Mouse (Mus musculus): ENCODE measurements around the gene Uox.

Uox gene

GRCm38 (mm10) chr3:146621966-146622365 lies 51.7 kb downstream of the Uox start:
- DNase-seq (ENCODE audit: low spot score), result no peak

DNA sequence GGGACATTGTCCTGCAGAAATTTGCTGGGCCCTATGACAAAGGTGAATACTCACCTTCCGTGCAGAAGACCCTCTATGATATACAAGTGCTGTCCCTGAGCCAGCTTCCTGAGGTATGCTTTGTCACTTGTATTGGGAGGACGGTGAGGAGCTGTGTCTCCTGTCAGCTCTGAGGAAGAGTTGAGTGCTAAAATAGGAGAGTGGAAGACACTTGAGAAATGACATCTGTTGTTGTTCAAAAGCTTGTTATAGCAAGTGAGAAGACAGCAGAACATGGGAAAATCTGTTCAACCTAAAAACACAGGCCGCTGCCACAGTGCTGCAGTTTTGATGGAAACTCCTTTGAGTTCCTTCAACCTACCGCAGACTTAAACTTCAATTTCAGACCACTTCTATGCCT lies 55.5 kb downstream of the Uox start:
- DNase-seq (ENCODE audit: low spot score), result no peak

DNA sequence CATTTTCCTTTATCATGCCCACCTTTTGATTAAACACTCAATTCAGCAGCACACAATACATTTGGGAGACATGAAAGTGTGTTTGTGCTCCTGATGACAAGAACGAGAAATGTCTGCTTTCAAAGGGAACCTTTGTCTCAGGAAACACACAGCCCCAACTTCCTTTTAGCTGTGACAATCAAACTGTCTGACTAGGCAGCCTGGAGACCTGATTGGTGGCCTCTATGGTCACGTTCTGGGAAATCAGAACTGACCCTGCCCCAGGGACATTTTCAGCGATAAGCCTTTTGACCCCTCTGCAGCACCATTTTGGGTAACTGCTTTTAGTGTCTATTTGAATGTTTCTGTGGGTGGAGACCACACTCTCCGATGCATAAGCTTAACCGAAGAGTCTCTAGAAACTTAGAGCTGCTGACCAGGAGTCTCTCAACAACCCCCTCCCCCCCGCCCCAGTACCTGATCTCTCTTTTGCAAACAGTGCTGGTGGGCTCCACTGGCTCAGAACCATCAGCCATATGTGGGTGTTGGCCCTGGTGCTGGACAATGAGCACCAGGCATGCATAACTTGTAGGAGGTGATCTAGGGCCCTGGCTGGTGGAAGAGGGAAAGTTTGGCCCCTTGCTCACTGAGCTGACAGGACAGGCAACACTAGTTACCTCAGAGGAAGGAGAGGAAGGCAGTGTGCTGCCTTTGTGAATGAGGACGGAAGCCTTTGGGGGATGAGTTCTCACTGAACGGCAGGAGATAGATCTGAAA lies 58.2 kb downstream of the Uox start:
- no peak for DNase-seq (ENCODE audit: low spot score)

DNA sequence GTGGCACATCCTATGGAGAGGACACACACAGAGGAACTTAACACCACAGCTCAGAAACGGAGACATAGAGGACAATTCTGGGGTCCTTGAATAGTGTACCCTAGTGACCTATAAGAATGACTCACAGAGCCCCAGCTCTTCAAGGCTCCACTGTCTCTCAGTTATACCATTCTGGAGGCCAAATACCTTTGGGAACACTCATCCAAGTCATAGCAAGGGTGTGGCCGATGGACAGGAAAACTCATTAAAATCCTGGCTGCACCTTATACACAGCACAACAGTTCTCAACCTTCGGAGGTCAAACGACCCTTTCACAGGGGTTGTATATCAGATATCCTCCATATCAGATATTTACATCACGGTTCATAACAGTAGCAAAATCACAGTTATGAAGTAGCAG lies 62.3 kb downstream of the Uox start:
- no peak for DNase-seq (ENCODE audit: low spot score)

GRCm38 (mm10) chr3:146641818-146642427 lies 71.7 kb downstream of the Uox start:
- no peak for DNase-seq (ENCODE audit: low spot score)

GRCm38 (mm10) chr3:146649311-146649894 lies 79.2 kb downstream of the Uox start:
- DNase-seq (ENCODE audit: low spot score), result no peak

DNA sequence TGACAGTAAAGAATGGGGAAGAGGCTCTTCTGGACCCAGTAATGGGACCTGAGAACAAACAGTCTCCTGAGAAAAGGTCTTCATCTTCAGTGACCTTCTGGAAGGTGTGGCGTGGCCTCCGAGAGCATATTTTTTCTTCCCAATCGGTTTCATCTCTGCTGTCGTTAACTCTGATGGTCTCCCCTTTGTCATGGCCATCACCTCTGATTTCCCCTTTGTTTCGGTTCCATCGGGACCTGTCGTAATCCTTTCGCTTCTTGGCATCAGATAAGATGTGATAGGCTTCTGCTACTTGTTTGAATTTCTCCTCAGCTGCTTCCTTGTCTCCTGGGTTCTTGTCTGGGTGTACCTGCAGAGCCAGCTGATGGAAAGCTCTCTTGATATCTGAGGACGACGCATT lies 80.5 kb downstream of the Uox start:
- no peak for DNase-seq (ENCODE audit: low spot score)

GRCm38 (mm10) chr3:146651217-146651616 lies 81.0 kb downstream of the Uox start, which contains the start of gene 4930503B20Rik:
Gene 4930503B20Rik, minus strand, starts transcription at chr3:146651317.
- DNase-seq (ENCODE audit: low spot score), result no peak

DNA sequence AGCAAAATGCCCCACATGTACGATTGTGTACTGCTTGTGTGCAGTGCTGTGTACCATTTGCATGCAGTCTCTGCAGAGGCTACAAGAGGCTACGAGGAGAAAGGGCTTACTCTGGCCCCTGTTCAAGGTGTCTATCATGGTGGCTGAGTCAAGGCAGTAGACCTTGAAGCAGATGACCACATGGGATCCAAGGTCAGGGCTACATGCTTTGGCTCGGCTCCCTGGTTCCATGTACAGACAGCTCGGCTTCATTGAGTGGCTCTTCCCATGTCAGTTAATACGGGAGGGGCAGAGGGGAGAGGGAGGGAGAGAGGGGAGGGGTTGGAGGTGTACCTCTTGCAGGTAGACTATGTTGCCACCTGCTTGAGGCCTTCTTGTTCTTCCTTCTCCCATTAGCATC lies 82.2 kb downstream of the Uox start:
- DNase-seq (ENCODE audit: low spot score), result no peak

GRCm38 (mm10) chr3:146653692-146654091 lies 83.5 kb downstream of the Uox start:
- no peak for DNase-seq (ENCODE audit: low spot score)

DNA sequence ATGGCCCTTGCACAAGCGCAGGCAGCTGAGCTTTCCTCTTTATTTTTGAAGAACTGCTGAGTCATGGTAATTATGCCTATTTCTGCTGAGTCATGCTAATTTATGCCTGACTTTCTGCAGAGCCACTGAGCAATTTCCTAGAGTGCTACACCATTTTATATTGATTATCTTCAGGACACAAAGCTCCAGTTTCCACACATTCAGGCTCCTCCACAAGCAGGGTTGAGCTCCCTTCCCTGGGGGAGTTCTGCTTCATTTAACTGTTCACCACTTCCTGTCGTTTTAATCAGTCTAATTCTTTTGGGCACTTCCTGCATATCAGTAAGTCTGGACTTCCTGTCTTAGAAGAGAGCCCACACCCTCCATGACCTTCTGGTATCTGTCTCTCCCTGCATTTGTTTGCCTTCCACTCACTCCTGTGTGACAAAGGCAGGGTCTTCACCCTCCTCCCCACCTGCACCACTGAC lies 84.9 kb downstream of the Uox start:
- peak; percentile 20 for DNase-seq (ENCODE audit: low spot score)

GRCm38 (mm10) chr3:146657433-146657832 lies 87.2 kb downstream of the Uox start:
- no peak for DNase-seq (ENCODE audit: low spot score)

GRCm38 (mm10) chr3:146658061-146658639 lies 87.9 kb downstream of the Uox start:
- no peak for DNase-seq (ENCODE audit: low spot score)

DNA sequence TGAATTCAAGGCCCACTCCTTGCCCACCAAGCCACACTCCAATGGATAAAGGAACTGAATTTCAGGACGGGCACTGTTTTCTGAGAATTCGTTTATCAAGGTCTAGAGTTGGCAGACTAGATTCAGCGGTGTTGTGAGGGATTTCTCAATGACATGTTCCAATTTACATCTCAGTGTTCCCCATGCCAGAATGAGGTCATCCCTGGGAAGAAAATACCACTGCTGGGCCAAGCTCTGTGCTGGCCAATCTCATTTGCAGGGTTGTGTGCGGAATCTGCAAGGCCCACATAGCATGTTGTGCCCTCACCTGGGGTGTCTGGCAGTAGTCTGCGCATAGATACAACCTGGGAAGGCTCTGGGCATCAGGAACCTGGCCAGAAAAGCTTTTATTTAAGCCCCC lies 89.1 kb downstream of the Uox start:
- DNase-seq (ENCODE audit: low spot score), result no peak

- no peak for DNase-seq (ENCODE audit: low spot score)
Measured at GRCm38 (mm10) chr3:146661001-146661400, 90.8 kb downstream of the Uox start.

DNA sequence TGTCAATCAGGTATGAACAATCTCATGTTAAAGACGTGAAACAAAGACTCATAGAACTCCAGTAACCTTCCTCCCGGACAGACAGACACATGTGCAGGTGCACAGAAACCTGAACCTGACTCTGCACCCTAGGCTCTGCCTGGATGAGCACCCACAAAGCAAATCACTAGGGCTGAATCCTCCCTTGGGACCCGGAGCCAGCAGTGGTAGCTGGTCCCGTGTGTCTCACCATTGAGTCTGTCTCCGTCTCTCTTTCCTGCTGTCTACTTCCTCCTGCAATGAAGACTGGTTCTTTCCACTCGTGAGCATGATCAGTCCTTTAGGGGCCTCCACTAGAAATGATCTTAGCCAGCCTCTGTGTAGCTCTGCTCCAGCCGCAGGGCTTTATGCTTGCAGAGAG lies 91.7 kb downstream of the Uox start:
- no peak for DNase-seq (ENCODE audit: low spot score)

DNA sequence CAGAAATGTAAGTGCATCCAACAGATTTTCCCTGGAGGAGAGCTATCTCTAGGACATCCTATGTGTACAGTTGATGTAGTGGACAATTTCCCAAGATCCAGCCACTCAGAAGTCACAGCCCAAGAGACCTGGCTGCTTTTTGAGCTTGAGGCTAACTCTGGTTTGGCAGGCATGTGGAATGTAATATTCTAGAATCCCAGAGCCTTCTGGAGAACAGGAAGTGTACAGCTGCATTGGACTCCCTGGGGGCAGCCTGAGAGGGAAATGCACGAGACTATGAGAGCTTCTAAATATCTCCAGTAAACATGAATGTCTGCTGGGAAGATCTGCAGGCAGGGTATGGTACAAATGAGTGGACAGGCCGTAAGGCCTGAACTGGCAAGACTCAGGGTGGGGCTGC lies 100.9 kb downstream of the Uox start:
- DNase-seq (ENCODE audit: low spot score), result no peak

- DNase-seq (ENCODE audit: low spot score), result no peak
Measured at GRCm38 (mm10) chr3:146675101-146675500, 104.9 kb downstream of the Uox start.

DNA sequence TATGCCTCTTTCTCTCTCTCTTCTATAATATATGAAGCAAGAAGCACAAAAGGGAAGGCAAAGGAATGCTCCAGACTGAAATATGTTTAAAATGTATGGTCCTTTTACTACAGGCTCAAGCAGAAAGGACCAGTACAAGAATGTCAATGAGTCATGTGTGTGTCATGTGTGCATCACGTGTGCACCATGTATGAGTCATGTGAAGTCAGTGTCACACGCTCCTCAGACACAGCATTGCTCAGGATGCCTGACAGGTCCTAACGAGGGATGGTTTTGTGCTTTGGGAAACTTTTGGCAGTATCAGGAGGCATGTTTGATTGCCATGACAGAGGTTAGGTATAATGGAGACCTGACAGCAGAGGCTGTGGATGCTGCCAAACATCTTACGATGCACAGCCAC lies 106.0 kb downstream of the Uox start:
- no peak for DNase-seq (ENCODE audit: low spot score)

GRCm38 (mm10) chr3:146679646-146680045 lies 109.4 kb downstream of the Uox start:
- no peak for DNase-seq (ENCODE audit: low spot score)

GRCm38 (mm10) chr3:146680625-146681024 lies 110.4 kb downstream of the Uox start:
- DNase-seq (ENCODE audit: low spot score), result no peak

- no peak for DNase-seq (ENCODE audit: low spot score)
Measured at GRCm38 (mm10) chr3:146681696-146682095, 111.5 kb downstream of the Uox start.
